Mouse (Mus musculus): ENCODE results near the gene Sez6.

The Sez6 gene

DNA sequence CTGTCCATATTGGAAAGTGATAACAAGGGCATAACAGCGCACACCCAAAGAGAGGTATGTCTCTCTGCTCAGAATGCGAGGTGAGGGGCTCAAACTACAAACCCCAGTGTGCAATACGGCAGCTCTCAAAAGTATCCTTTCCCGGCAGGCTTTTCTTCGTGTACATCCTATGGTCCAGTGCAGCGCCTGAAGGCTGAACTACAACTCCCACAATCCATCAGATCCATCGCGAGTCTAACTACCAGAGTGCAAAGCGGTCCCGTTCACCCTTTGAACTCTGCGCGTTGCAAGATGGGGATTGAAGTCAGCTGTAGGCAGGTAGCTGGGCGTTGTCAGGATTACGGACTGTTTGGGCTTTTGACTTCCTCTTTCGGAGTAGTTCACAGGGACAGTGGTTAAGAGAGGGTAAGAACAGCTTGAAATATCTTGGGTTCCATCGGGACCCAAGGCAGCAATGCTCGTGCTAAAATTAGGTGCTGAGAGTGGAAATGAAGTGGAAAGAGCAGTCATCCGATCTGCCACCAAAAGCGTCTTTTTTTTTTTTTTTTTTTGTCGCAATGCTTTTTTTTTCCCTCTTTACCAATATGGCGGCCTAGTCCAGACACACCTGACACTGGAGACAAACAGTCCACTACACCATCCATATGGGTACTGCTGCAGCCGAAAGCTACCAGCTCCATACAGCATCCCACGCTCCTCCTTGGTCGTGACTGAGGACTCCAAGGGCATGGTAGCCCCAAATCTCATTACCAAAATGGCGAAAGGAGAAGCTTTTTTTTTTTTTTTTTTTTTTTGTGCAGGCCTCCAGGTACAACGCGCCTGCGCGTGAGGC, 51.2 kb downstream of the Sez6 start:
- DNase-seq (ENCODE audit: low spot score in 2 of 2), result peak; percentile 71 to 94

DNA sequence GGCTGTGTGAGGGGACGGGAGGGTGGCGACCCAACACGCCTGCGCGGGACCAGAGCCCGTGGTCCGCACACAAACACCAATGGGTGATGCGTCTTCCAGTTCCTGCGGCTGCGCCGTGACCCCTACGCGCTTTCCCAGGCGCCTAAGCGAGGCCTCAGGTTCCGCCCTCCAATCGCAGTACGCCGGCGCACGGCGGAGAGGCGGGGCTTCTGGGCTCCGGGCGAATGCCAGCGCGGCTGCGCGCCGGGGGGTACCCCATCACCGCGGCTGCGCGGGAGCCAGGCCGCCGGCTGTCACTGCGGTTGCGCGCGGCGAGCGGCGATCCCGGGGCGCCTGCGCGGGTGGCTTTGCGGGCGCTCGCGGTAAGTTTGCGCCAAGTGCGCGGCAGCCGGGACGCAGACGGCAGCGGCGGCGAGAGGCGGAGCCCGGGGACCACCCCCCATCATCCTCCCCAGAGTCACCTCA, 51.9 kb downstream of the Sez6 start, which contains the start of gene Phf12:
Phf12 (plus strand) TSS at position 314 of the 465 bp plus-strand sequence.
- DNase-seq (ENCODE audit: low spot score in 2 of 2), result peak; percentile 99

- peak; percentile 39 to 50 for DNase-seq (ENCODE audit: low spot score in 2 of 2)
These were observed 52.8 kb downstream of the Sez6 start for GRCm38 (mm10) chr11:77983191-77983936.

DNA sequence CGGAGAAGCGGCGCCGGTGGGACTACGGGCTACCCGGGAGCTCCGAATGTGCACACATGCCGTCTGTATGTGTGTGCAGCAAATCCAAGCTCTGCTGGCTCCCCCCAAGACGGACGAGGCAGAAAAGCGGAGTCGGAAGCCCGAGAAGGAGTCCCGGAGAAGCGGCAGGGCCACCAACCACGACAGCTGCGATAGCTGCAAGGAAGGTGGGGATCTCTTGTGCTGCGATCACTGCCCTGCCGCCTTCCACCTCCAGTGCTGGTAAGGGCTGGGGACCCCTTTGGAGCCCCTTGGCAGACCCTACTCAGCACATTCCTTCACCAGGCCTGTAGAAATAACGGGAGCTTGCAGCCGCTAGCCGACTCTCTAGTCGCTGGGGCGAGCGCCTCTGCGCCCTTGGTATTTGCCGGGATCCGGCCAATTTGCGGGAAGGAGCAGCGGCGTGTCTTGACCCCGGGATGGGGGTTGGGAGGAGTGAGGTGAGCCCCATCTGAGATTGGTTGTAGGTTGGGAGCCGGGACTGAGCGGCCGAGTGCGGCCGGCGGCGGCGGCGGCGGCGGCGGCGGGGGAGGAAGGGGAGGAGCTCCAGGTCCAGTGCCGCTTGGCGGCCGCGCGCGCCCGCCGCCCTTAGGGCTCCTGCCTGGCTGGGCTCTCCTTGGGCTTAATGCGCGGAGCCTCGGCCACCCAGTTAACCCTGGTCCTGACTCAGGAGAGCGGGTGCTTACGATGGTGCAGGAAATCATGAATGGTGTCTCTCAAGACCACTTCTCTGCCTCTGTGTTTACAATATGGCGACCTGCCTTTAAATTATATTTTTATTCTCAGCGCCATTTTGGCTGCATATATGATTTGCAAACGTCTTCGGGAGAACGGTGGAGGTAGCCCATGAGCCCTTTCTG, 53.6 kb downstream of the Sez6 start:
- peak; percentile 48 to 78 for DNase-seq (ENCODE audit: low spot score in 2 of 2)

- DNase-seq (ENCODE audit: low spot score in 2 of 2), result peak; percentile 24 to 58
These were observed 54.2 kb downstream of the Sez6 start for GRCm38 (mm10) chr11:77984836-77985231.

DNA sequence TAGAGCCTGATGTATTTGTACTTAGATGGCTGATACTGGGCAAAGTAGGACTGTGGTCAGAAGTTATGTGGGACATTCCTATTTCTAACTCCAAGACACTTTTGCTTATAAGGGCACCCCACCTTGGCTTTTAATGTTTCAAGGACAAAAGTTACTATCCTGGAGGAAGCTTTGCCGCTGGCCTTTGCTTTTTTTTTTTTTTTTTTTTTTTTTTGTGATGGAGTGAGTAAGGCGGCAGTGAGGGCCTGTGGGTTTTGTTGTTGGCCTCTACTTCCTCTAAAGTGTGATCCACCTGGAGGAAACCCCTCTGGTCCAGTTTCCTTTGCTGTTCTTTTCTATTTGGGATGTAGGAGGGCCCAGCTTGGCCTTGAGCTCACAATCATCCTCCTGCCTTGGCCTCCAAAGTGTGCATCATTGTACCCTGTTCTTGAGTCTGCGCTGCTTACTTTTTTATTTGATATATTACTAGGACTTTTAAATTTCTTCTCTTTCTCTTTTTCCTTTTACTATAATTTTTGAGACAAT, 55.0 kb downstream of the Sez6 start:
- no peak for DNase-seq (ENCODE audit: low spot score in 2 of 2)

- no peak for DNase-seq (ENCODE audit: low spot score in 2 of 2)
These were observed 58.6 kb downstream of the Sez6 start for GRCm38 (mm10) chr11:77989071-77989690.

DNA sequence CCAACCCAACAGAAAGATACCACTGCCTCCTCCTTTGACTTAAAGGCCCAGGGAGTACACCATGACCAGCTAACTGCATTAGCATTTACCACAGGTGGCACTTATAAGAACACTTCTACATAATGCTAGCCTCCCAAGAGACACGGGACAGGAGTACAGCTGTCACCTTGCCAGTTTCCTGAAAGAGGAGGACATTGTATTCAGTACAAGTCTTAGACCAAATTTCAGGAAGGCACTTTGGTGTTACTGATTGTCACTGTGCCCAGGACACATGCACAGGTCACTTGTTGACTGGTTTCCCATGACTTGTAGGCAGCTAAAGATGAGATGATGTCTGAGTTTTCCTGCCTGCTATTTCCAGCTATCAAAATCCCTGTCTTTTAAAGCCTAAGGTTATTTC, 65.0 kb downstream of the Sez6 start:
- DNase-seq (ENCODE audit: low spot score in 2 of 2), result no peak

DNA sequence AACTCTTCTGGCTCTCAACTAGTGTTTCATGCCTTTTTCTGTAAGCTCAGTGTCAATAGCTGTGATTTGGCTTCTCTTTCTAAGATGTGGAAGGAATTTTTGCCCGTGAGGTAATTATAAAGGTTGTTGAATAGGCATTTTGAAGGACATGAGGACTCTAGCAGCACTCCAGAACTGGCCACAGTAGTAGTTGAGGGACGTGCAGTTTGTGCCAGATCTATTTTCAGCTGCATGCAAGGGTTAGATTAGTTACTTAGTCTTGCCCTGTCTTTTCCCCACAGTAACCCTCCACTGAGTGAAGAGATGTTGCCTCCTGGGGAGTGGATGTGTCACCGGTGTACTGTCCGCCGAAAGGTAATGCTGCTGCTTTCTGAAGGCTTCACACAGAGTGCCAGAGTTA, 75.8 kb downstream of the Sez6 start:
- DNase-seq (ENCODE audit: low spot score in 2 of 2), result no peak

- peak in 1 of 2 experiments; percentile 37 for DNase-seq (ENCODE audit: low spot score in 2 of 2)
These were observed 89.1 kb downstream of the Sez6 start for GRCm38 (mm10) chr11:78019676-78020075.

GRCm38 (mm10) chr11:78023607-78024006, 93.0 kb downstream of the Sez6 start:
- DNase-seq (ENCODE audit: low spot score in 2 of 2), result no peak
